Mouse (Mus musculus): ENCODE results near the gene Camkmt. TPM values are rescaled to one million over a fixed set of nuclear protein-coding genes. Genes with fewer than 3 reads are reported as not detected.

The Camkmt gene
- polyA plus RNA-seq, 1 experiment from 2014 or later, result 13.1 TPM

DNA sequence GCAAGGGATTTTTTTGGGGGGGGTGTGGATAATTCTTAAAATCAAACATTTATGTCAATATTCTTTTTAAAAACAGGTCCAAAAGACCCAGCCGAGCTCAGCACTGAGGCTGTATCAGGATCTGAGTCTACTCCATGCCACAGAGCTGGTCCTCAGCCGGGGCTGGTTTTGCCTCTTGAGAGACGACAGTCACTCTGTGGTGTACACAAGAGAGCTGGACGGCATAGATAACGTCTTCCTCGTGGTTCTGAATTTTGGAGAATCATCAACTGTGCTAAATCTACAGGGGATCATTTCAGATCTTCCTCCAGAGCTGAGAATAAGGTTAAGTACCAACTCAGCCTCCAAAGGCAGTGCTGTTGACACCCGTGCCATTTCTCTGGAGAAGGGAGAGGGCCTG lies 26.8 kb upstream of the Camkmt start:
- peaks cover 49% of the 10 kb centered on the region for H3K36me3 ChIP-seq (ENCODE audit: control insufficient read depth, insufficient read depth, low read length)
- no peak overlapping the region for H3K4me3 ChIP-seq (ENCODE audit: low read length)
- no peak overlapping the region for H3K4me2 ChIP-seq (replicated peaks; ENCODE audit: low read depth, low read length)
- no peak for ATAC-seq (ENCODE audit: low FRiP score, low TSS enrichment)
- 91% methylated on average over 7 of the region's 7 CpGs for WGBS
- H3K27ac ChIP-seq (ENCODE audit: low read depth, low read length), result no peak overlapping the region
- no peaks in the 10 kb centered on the region for H3K27me3 ChIP-seq (ENCODE audit: control insufficient read depth, insufficient read depth, low read length)
- no peaks in the 10 kb centered on the region for H3K4me1 ChIP-seq (ENCODE audit: control insufficient read depth, insufficient read depth, low read length)
- H3K9ac ChIP-seq (ENCODE audit: low read depth, low read length), result no peak overlapping the region
- H3K9me3 ChIP-seq (ENCODE audit: control insufficient read depth, low read length), result no peaks in the 10 kb centered on the region

DNA sequence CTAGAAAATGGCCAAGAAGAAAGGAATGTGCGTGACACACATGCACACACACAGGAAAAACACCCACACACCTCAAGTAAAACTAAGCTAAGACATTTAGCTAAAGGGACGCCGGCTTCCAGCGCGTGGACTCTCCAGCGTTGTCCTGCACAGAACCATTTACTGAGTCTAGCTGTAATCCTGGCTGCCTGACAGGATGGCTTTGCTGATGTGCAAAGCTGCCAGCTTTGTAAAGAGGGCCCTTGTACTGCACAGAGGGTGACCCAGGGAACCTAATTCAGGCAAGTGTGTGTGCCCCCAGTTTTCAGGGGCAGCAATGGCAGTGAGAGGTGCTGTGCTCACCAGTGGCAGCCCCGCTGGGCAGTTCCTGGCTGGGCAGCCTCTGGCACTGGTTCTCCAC lies 23.0 kb upstream of the Camkmt start:
- 92% methylated on average over 7 of the region's 7 CpGs for WGBS
- Histone ChIP-seq H3K4me1 (ENCODE audit: control insufficient read depth, insufficient read depth, low read length) (no peaks in the 10 kb centered on the region), H3K27me3 (ENCODE audit: control insufficient read depth, insufficient read depth, low read length) (no peaks in the 10 kb centered on the region), H3K4me2 (replicated peaks; ENCODE audit: low read depth, low read length) (no peak overlapping the region), H3K9ac (ENCODE audit: low read depth, low read length) (no peak overlapping the region), H3K36me3 (ENCODE audit: control insufficient read depth, insufficient read depth, low read length) (peaks cover 68% of the 10 kb centered on the region), H3K4me3 (ENCODE audit: low read length) (no peak overlapping the region), H3K27ac (ENCODE audit: low read depth, low read length) (no peak overlapping the region), H3K9me3 (ENCODE audit: control insufficient read depth, low read length) (no peaks in the 10 kb centered on the region)
- ATAC-seq (ENCODE audit: low FRiP score, low TSS enrichment), result no peak

DNA sequence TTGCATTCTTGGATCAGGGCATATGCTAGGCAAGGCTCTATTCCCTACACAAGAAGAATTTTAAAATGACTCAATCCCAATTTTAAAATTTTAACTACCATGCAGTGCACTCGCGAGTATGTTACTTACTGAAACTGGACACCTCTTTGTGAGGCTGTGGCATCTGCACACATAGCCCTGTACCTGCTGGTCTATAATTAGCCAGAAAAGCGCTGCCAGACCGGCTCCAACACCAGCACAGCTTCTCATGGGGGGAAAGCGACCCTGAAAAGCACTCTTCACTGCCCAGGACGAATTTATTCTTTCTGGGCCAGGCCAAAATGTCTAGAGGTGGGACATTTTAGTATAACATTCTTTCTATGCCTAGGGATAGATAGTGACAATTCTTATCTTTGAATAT lies 19.7 kb upstream of the Camkmt start:
- peaks cover 47% of the 10 kb centered on the region for H3K36me3 ChIP-seq (ENCODE audit: control insufficient read depth, insufficient read depth, low read length)
- H3K4me3 ChIP-seq (ENCODE audit: low read length), result no peak overlapping the region
- no peaks in the 10 kb centered on the region for H3K4me1 ChIP-seq (ENCODE audit: control insufficient read depth, insufficient read depth, low read length)
- no peaks in the 10 kb centered on the region for H3K27me3 ChIP-seq (ENCODE audit: control insufficient read depth, insufficient read depth, low read length)
- no peak overlapping the region for H3K27ac ChIP-seq (ENCODE audit: low read depth, low read length)
- no peak for ATAC-seq (ENCODE audit: low FRiP score, low TSS enrichment)
- no peak overlapping the region for H3K9ac ChIP-seq (ENCODE audit: low read depth, low read length)
- H3K4me2 ChIP-seq (replicated peaks; ENCODE audit: low read depth, low read length), result no peak overlapping the region
- H3K9me3 ChIP-seq (ENCODE audit: control insufficient read depth, low read length), result no peaks in the 10 kb centered on the region
- 74% methylated on average over 6 of the region's 6 CpGs for WGBS

DNA sequence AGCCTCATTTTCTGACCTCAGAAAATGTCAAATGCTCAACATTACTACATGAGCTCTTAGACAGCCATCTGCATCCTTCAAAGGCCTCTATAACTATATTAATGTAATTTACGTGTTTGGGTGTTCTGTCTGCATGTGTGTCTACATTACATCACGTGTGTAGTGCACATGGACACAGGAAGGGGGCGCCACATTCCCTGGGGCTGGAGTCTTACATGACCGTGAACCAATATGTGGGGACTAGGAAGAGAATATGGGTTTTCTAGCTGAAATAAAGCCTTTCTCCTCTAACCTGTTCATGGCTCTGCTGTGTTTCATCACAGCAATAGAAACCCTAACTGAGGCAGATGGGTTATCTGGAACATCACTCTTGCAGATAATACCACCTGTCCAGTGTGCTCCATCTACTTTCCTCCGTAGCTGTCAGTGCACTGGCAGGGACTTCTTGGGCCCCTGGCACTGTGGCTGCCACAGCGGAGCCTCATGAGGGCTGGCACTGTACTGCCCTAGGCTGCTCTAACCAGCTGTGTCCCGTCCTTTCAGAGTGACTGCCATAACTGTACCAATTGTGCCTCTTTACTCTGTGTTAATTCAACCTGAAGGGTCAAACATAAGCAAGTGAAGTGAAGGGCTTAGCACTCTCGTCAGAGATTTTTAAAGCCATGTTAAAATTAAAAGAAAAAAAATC lies 19.1 kb upstream of the Camkmt start:
- WGBS, result 92% methylated on average over 8 of the region's 8 CpGs
- Histone ChIP-seq H3K9ac (ENCODE audit: low read depth, low read length) (no peak overlapping the region), H3K27ac (ENCODE audit: low read depth, low read length) (no peak overlapping the region), H3K27me3 (ENCODE audit: control insufficient read depth, insufficient read depth, low read length) (no peaks in the 10 kb centered on the region), H3K4me1 (ENCODE audit: control insufficient read depth, insufficient read depth, low read length) (no peaks in the 10 kb centered on the region), H3K4me2 (replicated peaks; ENCODE audit: low read depth, low read length) (no peak overlapping the region), H3K4me3 (ENCODE audit: low read length) (no peak overlapping the region), H3K36me3 (ENCODE audit: control insufficient read depth, insufficient read depth, low read length) (peaks cover 47% of the 10 kb centered on the region), H3K9me3 (ENCODE audit: control insufficient read depth, low read length) (no peaks in the 10 kb centered on the region)
- ATAC-seq (ENCODE audit: low FRiP score, low TSS enrichment), result no peak

DNA sequence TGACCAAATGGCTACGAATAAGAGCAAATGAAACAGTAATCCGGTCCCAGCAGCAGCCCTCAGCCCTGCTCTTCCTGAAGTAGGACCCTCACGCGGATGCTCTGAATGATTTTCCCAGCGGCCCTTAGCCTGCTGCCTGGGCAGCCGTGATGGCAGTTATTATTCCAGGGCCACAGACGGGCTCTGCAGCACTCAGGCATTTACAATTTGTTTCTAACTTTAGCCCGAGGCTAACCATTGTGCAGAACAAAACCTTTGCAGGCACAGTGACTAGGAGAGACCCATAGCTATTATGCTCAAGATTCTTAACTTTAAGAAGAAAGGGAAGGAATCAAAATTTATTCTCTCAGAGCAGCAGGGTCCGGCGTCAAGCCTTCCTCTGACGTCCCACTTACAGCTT lies 18.0 kb upstream of the Camkmt start:
- ATAC-seq (ENCODE audit: low FRiP score, low TSS enrichment), result no peak
- WGBS, result 67% methylated on average over 11 of the region's 11 CpGs
- Histone ChIP-seq H3K36me3 (ENCODE audit: control insufficient read depth, insufficient read depth, low read length) (peaks cover 45% of the 10 kb centered on the region), H3K27me3 (ENCODE audit: control insufficient read depth, insufficient read depth, low read length) (no peaks in the 10 kb centered on the region), H3K4me3 (ENCODE audit: low read length) (no peak overlapping the region), H3K27ac (ENCODE audit: low read depth, low read length) (no peak overlapping the region), H3K4me1 (ENCODE audit: control insufficient read depth, insufficient read depth, low read length) (no peaks in the 10 kb centered on the region), H3K9me3 (ENCODE audit: control insufficient read depth, low read length) (no peaks in the 10 kb centered on the region), H3K9ac (ENCODE audit: low read depth, low read length) (no peak overlapping the region), H3K4me2 (replicated peaks; ENCODE audit: low read depth, low read length) (no peak overlapping the region)

DNA sequence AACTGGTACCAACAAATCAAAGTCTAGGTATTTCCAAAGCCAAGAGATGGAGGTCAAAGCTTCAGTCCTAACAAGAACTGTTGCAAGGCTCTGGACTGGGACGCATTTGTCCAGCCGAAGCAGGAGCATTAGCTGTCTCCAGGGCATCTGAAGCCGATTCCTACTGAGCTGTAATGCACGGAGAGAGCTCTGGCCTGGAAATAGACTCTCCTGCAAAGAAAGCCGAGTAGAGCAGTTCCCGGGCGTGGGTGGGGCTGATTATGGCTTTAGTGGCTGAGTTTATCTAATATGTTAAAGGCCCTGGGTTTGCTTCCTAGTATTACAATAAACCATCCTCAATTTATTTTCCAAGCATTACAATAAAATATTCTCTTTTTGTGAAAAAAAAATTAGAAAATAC lies 17.1 kb upstream of the Camkmt start:
- no peak overlapping the region for H3K4me2 ChIP-seq (replicated peaks; ENCODE audit: low read depth, low read length)
- ATAC-seq (ENCODE audit: low FRiP score, low TSS enrichment), result no peak
- H3K36me3 ChIP-seq (ENCODE audit: control insufficient read depth, insufficient read depth, low read length), result peaks cover 43% of the 10 kb centered on the region
- no peak overlapping the region for H3K9ac ChIP-seq (ENCODE audit: low read depth, low read length)
- no peaks in the 10 kb centered on the region for H3K9me3 ChIP-seq (ENCODE audit: control insufficient read depth, low read length)
- WGBS, result 71% methylated on average over 7 of the region's 7 CpGs
- no peaks in the 10 kb centered on the region for H3K4me1 ChIP-seq (ENCODE audit: control insufficient read depth, insufficient read depth, low read length)
- H3K27me3 ChIP-seq (ENCODE audit: control insufficient read depth, insufficient read depth, low read length), result no peaks in the 10 kb centered on the region
- no peak overlapping the region for H3K27ac ChIP-seq (ENCODE audit: low read depth, low read length)
- H3K4me3 ChIP-seq (ENCODE audit: low read length), result no peak overlapping the region

DNA sequence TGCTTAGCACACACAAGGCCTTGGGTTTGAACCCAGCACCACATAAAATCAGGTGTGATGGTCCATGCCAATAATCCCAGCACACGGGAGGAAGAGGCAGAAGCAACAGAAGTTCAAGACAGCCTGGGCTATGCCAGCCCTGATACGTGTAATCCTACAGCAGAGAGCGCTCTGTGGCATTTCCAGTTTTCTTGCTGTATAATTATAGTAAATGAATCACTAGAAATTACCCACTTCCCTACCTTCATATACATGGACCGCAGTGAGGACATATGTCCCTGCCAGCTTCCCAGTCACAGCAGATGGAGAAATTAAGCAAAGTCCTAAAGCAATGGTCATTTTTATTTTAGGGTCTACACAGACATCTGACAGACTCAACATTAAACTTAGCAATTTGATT lies 16.3 kb upstream of the Camkmt start:
- peaks cover 47% of the 10 kb centered on the region for H3K36me3 ChIP-seq (ENCODE audit: control insufficient read depth, insufficient read depth, low read length)
- no peak for ATAC-seq (ENCODE audit: low FRiP score, low TSS enrichment)

DNA sequence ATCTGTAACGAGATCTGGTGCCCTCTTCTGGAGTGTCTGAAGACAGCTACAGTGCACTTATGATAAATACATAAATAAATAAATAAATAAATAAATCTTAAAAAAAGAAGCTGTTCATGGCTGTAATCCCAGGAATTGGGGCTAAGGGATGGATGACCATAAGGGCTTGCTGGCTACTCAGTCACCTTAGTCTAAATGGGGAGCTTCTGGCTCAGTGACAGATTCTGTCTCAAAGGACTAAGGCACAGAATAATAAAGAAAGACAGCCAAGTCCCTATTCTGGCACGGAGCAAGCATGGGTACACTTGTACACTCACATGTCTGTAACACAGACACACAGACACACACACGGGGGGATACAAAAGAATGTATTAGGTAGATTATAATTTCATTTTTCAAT lies 11.1 kb upstream of the Camkmt start:
- H3K9ac ChIP-seq (ENCODE audit: low read depth, low read length), result no peak overlapping the region
- no peak overlapping the region for H3K4me2 ChIP-seq (replicated peaks; ENCODE audit: low read depth, low read length)
- no peak overlapping the region for H3K4me3 ChIP-seq (ENCODE audit: low read length)
- 98% methylated on average over 3 of the region's 3 CpGs for WGBS
- H3K9me3 ChIP-seq (ENCODE audit: control insufficient read depth, low read length), result no peaks in the 10 kb centered on the region
- no peak for ATAC-seq (ENCODE audit: low FRiP score, low TSS enrichment)
- no peaks in the 10 kb centered on the region for H3K4me1 ChIP-seq (ENCODE audit: control insufficient read depth, insufficient read depth, low read length)
- H3K27me3 ChIP-seq (ENCODE audit: control insufficient read depth, insufficient read depth, low read length), result no peaks in the 10 kb centered on the region
- no peak overlapping the region for H3K27ac ChIP-seq (ENCODE audit: low read depth, low read length)
- peaks cover 33% of the 10 kb centered on the region for H3K36me3 ChIP-seq (ENCODE audit: control insufficient read depth, insufficient read depth, low read length)

More for the DNA sequence above, 16.3 kb upstream of the Camkmt start:
- Histone ChIP-seq H3K27ac (ENCODE audit: low read depth, low read length) (no peak overlapping the region), H3K9ac (ENCODE audit: low read depth, low read length) (no peak overlapping the region), H3K9me3 (ENCODE audit: control insufficient read depth, low read length) (no peaks in the 10 kb centered on the region), H3K4me2 (replicated peaks; ENCODE audit: low read depth, low read length) (no peak overlapping the region), H3K4me1 (ENCODE audit: control insufficient read depth, insufficient read depth, low read length) (no peaks in the 10 kb centered on the region), H3K27me3 (ENCODE audit: control insufficient read depth, insufficient read depth, low read length) (no peaks in the 10 kb centered on the region), H3K4me3 (ENCODE audit: low read length) (no peak overlapping the region)
- 93% methylated on average over 4 of the region's 4 CpGs for WGBS

DNA sequence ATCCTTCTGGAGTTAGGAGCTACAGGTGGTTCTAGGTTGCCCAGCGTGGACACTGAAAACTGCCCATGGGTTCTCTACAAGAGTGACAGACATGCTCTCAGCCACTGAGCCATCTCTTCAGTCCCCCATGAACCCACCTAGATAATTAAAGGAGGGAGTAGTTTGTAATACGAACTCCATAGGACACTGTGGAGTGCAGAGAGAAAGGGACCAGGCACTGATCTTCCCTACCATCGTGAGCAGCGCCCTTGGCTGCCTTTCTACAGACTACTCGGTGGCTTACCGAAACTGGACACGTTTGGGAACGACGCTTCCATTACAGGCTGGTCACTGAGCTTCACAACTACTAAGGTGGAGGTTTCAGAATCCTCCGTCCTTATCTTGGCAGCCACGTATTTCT lies 9.6 kb upstream of the Camkmt start:
- H3K4me2 ChIP-seq (replicated peaks; ENCODE audit: low read depth, low read length), result no peak overlapping the region
- H3K27me3 ChIP-seq (ENCODE audit: control insufficient read depth, insufficient read depth, low read length), result no peaks in the 10 kb centered on the region
- H3K27ac ChIP-seq (ENCODE audit: low read depth, low read length), result no peak overlapping the region
- no peak overlapping the region for H3K9ac ChIP-seq (ENCODE audit: low read depth, low read length)
- H3K4me3 ChIP-seq (ENCODE audit: low read length), result no peak overlapping the region
- WGBS, result 93% methylated on average over 11 of the region's 11 CpGs
- H3K36me3 ChIP-seq (ENCODE audit: control insufficient read depth, insufficient read depth, low read length), result peaks cover 28% of the 10 kb centered on the region
- no peaks in the 10 kb centered on the region for H3K9me3 ChIP-seq (ENCODE audit: control insufficient read depth, low read length)
- no peak for ATAC-seq (ENCODE audit: low FRiP score, low TSS enrichment)
- H3K4me1 ChIP-seq (ENCODE audit: control insufficient read depth, insufficient read depth, low read length), result no peaks in the 10 kb centered on the region
